Mouse (Mus musculus) CD8-positive naive resting alpha-beta T cell, adult 2 months (primary cell): Measurements from ENCODE around the gene Cldn3.
"Not testable (repeated sequence)": the region's sequence is repeated elsewhere in the genome, so short reads cannot be mapped to it uniquely, and the experiment has no call there.

Experiments used
- DNase-seq, 2 experiments: peaks; one replicate each; pipeline ENCODE4 v3.0.0; 2022; ENCODE audit warnings: low read depth in 2 of 2, low spot score in 2 of 2

Gene Cldn3

GRCm38 (mm10) chr5:134985633-134986297 lies at the start of gene Cldn3:
Cldn3 (plus strand) TSS chr5:134986214.
- DNase-seq, result no peak

- no peak for DNase-seq
These were observed 49.3 kb upstream of the Cldn3 start for GRCm38 (mm10) chr5:134936626-134937185.

GRCm38 (mm10) chr5:134939069-134939468 lies 46.9 kb upstream of the Cldn3 start:
- DNase-seq, result peak in 1 of 2 experiments; percentile 19

- DNase-seq, result not testable (repeated sequence)
These were observed 46.5 kb upstream of the Cldn3 start for GRCm38 (mm10) chr5:134939554-134939953.

- peak in 1 of 2 experiments; percentile 61 for DNase-seq
These were observed 44.4 kb upstream of the Cldn3 start for GRCm38 (mm10) chr5:134941472-134942209.

- DNase-seq, result no peak
These were observed 43.3 kb upstream of the Cldn3 start for GRCm38 (mm10) chr5:134942740-134943139.

GRCm38 (mm10) chr5:134944179-134944578 lies 41.8 kb upstream of the Cldn3 start:
- no peak for DNase-seq

GRCm38 (mm10) chr5:134945266-134945959 lies 40.6 kb upstream of the Cldn3 start:
- no peak for DNase-seq

- DNase-seq, result no peak
These were observed 39.8 kb upstream of the Cldn3 start for GRCm38 (mm10) chr5:134946063-134946856.

GRCm38 (mm10) chr5:134946857-134947255 lies 39.2 kb upstream of the Cldn3 start, which contains the start of gene Cldn4:
Cldn4 (minus strand) TSS chr5:134946934.
- DNase-seq, result no peak

- DNase-seq, result no peak
These were observed 38.5 kb upstream of the Cldn3 start for GRCm38 (mm10) chr5:134947420-134948084.

GRCm38 (mm10) chr5:134948085-134948439 lies 38.0 kb upstream of the Cldn3 start:
- no peak for DNase-seq

- DNase-seq, result no peak
These were observed 34.7 kb upstream of the Cldn3 start for GRCm38 (mm10) chr5:134951053-134951884.

GRCm38 (mm10) chr5:134955491-134955890 lies 30.5 kb upstream of the Cldn3 start:
- no peak for DNase-seq

- no peak for DNase-seq
These were observed 26.9 kb upstream of the Cldn3 start for GRCm38 (mm10) chr5:134959114-134959513.

GRCm38 (mm10) chr5:134960430-134960829 lies 25.6 kb upstream of the Cldn3 start:
- DNase-seq, result no peak

- no peak for DNase-seq
These were observed 24.5 kb upstream of the Cldn3 start for GRCm38 (mm10) chr5:134961519-134961918.

GRCm38 (mm10) chr5:134963546-134963945 lies 22.5 kb upstream of the Cldn3 start:
- DNase-seq, result no peak

- not testable (repeated sequence) for DNase-seq
These were observed 21.4 kb upstream of the Cldn3 start for GRCm38 (mm10) chr5:134964655-134965054.
